Mouse (Mus musculus): ENCODE measurements around the gene Sike1. TPM values are rescaled to one million over a fixed set of nuclear protein-coding genes. Genes with fewer than 3 reads are reported as not detected.

The Sike1 gene
- polyA plus RNA-seq, 2 experiments from 2014 or later: 49.5 to 61.8 TPM

DNA sequence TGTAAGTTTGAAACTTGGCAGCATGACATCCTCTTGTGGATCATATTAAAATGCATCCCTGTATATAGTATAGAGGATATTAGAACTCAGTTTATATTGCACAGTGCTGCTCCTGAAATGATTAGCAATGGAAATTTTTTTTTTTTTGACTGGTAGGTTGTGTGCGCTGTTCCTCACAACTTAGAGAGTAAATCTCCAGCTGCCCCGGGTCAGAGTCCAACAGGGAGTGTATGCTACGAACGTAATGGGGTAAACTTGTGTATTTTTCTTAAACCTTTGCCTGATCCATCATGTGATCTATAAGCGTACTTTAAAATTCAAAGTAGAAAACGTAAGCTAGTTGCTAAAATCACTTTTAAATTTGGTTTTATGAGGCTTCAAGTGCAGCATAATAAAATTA is 44.8 kb downstream of the Sike1 start:
- no peak for ATAC-seq

DNA sequence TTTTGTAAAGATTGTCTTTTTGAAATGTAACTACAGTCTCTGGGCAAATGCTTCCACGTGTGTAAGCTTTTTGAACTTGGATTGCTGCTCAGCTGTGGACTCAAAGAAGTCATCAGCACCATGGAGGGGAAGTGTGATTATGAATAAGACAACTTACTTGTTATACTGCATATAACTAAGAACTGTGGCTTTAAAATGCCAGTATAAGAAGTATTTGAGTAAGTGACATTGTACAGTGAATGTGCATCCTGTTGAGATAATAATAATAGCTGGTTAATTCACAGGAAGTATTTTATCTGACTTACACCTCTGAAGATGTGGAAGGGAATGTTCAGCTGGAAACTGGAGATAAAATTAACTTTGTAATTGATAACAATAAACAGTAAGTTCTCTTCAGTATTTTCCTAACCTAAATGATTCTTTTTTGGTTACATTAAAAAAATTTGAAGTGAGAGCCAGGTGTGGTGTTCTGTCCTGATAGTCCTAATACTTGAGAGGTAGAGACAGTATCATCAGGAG is 45.4 kb downstream of the Sike1 start:
- ATAC-seq: no peak

DNA sequence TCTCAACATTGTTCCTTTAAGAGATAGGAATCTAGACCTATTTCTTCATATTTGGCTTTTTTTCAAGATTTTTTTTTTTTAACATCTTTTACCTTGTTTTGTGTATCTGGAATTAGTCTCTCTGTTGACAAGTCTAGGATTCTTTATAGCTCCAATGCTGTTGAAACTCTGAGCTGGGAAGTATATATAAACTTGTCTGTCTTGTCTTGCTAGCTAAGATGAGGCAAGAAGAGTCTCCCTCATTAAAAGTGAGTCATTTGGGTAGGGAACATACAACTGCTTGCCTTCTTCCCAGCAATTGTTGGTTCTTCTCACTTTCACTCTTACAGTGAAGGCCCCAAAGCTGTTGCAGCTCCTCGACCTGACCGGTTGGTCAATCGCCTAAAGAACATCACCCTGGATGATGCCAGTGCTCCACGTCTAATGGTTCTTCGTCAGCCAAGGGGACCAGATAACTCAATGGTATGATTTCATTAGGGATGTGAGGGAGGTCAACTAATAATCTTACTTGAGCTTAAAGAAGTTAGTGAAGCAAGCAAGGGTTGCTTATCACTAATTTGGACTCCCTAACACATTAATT is 60.6 kb downstream of the Sike1 start:
- ATAC-seq: no peak

DNA sequence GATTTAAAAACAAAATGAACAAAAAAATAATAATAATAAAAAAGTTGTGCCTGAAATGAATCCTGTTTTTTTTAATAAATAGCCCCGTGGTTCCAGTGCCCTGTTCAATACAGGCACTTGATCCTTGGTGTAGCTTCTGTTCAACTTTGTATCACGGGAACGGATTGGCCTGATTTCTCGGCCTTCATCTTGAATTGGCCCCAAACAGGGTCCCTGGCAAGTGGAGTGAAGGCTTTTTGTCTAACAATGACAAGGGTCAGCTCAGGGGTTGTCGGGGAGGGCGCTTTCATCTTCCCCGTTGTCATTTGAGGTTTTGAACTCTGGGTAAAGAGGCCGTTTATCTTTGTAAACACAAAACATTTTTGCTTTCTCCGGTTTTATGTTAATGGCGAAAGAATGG is 62.2 kb downstream of the Sike1 start:
- peak; percentile 11 for ATAC-seq

Other genes starting within 250 kb of the Sike1 start
- not detected for gene Tshb, start 213.0 kb upstream of the Sike1 start, polyA plus RNA-seq (2017; shearing (Covaris generic))
- not detected for gene Sycp1, start 59.6 kb upstream of the Sike1 start, polyA plus RNA-seq (2017; shearing (Covaris generic))
- gene Nr1h5, start 31.6 kb upstream of the Sike1 start, polyA plus RNA-seq (2017; shearing (Covaris generic)): not detected
- gene Csde1, start 24.7 kb downstream of the Sike1 start, polyA plus RNA-seq (2017; shearing (Covaris generic)): 100 to 1,000 TPM; 514 to 711 TPM
- 100 to 1,000 TPM; 106 to 107 TPM for gene Nras, start 62.6 kb downstream of the Sike1 start, polyA plus RNA-seq (2017; shearing (Covaris generic))
- 1 to 10 TPM; 3.9 to 7.1 TPM for gene Ampd1, start 78.3 kb downstream of the Sike1 start, polyA plus RNA-seq (2017; shearing (Covaris generic))
- gene Dennd2c, start 106.9 kb downstream of the Sike1 start, polyA plus RNA-seq (2017; shearing (Covaris generic)): 1 to 10 TPM; 1.4 to 1.6 TPM
- 100 to 1,000 TPM; 129 to 131 TPM for gene Bcas2, start 175.9 kb downstream of the Sike1 start, polyA plus RNA-seq (2017; shearing (Covaris generic))